Mouse (Mus musculus) induced T-regulatory cell, adult 2 months (primary cell): ENCODE measurements at regions not wholly inside any gene's neighbourhood (a gene's known extent, or its start where the extent isn't known, plus 50 kb on each side); places are given as distances from the start of the nearest gene placed in this dataset.
A peak's percentile ranks its signal among the peaks of the same experiment; 100 is the strongest.
"Not testable (repeated sequence)": the region's sequence is repeated elsewhere in the genome, so short reads cannot be mapped to it uniquely, and the experiment has no call there.

Source experiments
- DNase-seq: peaks from one replicate; pipeline ENCODE4 v3.0.0-alpha.2; 2012; ENCODE audit warnings: low read depth

GRCm38 (mm10) chr4:7921503-7921902, 317.3 kb downstream of the Car8 start:
- no peak for DNase-seq

DNA sequence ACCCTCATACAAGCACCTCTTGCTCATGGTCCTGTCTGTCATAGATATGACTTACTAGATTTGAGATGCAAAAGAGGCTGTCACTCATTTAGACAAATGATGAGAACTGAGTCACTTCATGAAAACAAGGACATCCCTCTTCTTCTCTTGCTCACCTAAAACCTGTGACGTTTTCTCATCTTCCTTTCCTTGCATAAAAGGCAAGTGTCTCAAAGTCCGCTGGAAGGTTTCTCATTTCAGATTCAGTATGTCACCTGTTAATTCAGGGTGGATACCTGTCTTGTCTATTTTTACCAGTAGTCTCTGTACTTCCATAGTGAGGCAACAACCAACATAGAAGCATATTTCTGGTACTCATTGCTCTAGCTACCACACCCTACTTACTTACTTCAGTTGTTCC, 325.6 kb downstream of the Car8 start:
- DNase-seq = peak; percentile 45

GRCm38 (mm10) chr4:7912675-7913074, 326.2 kb downstream of the Car8 start:
- peak; percentile 65 for DNase-seq

- no peak for DNase-seq
Measured at GRCm38 (mm10) chr4:7903130-7903529, 335.7 kb downstream of the Car8 start.

DNA sequence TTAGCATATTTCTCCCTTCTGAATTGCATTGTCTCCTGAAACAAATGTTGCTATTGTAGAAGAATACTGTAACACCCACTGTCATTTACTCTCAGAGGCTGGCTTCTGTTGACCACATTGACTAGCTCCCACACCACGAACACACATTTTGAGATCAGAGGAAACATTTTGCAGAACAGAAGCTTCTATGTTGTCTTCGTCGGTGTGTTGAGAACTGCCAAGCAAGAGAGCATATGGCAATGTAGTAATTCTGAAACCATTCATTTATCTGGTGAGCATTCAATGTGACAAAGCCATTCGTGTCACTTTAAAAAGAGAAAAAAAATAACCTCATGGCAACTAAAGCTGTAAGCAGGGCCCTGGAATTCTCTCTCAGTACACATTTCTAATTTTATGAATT, 343.9 kb downstream of the Car8 start:
- peak; percentile 14 for DNase-seq

GRCm38 (mm10) chr4:7891128-7891527, 347.7 kb downstream of the Car8 start:
- peak; percentile 42 for DNase-seq

DNA sequence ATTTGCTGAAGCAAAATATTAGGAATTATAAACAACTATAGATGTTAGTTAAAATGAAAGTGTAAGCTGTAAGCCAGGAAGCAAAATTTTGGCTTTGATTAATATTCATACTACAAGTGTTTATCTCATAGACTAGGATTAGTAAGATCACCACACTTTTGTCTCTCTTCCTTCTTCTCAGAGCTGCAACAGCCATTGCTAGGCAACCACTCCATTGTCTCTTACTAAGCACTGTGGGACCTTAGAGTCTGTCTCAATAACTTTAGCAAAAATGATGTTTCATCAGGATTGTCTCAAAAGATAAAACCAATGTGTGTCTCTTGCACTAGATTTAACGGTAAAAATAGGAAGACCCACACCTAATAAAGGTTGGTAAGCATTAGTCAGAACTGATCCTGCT, 384.3 kb downstream of the Car8 start:
- DNase-seq = no peak

GRCm38 (mm10) chr4:7853121-7853782, 385.6 kb downstream of the Car8 start:
- peak; percentile 70 for DNase-seq

DNA sequence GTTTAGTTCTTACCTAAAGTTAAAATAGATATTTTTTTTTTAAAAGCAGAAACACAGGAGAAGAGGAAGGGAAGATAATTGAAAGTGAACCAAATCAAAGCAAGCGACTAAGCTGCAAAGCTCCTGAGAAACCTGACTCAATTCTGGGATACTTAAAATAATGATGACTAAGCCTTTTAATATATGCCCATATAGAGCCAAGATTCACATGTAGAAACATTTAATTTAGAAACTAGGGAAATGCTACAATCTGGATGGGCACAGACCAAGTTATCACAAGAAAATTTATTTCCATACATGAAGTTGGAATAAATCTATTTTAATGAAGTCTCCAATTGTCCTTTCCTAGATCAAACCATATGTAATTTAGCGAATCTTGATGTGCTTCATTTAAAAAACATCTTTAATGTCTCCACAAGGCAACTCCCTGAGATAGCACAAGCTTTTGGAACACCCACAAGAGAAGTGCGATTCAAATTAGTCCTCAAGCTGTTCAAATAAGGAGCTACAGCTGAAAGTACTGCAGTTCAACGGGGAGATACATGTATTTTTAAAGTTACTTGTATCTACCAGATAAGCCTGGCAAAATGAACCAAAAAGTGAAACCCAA, 386.7 kb downstream of the Car8 start:
- no peak for DNase-seq

DNA sequence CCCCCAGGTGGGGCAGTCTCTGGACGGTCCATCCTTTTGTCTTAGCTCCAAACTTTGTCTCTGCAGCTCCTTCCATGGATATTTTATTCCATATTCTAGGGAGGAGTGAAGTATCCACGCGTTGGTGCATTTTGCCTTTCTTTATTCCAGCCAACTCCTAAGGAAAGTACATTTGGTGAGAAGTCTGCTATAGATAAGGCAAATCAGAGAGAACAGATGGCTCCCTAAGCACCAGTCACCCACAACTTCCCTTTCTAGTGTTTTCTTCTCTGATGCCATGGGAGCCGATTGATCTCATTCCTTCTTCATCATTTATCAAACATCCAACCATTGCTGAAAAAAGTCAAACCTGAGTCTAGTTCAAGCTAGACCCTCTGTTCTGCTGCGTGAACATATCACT, 391.4 kb downstream of the Car8 start:
- no peak for DNase-seq

DNA sequence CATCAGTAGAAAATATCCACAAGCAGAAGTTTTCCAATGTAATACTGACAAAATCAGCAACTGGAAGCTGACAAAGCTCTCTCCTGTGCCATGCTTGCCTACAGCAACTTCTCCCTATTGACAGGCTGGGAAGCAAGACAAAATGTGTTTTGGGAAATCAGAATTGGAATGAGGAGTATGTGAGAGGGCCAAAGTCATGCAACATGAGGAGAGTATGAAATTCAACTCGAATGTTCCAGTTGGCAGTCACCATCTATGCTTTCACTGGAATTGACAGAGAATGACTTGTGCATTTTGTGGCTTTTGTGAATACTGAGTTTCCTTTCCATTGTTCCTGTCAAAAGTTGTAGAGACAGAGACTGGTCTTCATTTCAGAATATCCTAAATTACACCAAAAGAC, 409.7 kb downstream of the Car8 start:
- no peak for DNase-seq

- DNase-seq = no peak
Measured at GRCm38 (mm10) chr4:7819847-7820246, 419.0 kb downstream of the Car8 start.

GRCm38 (mm10) chr4:7777761-7778160, 461.1 kb downstream of the Car8 start:
- DNase-seq = not testable (repeated sequence)

DNA sequence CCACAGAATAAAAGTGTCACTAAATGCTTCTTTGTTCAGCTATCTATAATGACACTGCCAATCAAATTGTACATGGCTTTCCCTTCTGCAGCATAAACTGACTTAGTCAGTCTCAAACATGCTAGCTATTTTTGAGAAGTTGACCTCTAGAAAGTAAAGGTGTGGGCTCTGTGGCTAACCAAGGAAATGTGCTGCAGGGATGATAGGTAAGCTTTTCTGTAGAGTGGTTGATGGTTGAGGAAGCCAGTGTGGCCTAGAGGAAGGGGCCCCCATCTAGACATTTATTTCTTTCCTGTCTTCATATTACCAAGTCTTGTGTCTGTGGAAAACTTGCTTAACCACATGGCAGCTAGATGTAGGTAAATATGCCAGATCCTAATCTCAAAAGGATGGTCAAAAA, 483.4 kb downstream of the Car8 start:
- peak; percentile 21 for DNase-seq

GRCm38 (mm10) chr4:7753931-7754330, 484.9 kb downstream of the Car8 start:
- no peak for DNase-seq

DNA sequence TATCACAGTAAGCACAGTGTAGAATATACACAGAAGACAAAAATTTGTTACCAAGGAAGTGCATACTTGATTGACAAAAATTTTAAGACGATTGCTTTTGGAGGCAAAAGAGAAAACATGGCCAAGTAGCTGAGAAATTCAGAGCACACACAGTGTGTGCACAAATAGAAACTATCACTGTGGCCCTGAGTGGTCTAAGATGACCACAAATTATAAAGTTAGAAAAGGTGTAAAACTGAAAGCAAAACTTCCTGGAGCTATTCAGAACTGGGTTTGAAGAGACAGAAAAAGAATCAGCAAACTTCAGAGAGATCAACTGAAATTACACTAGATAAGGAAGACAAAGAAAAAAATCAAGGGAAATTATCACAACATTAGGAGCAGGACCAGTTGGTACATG, 487.6 kb downstream of the Car8 start:
- DNase-seq = peak; percentile 26

GRCm38 (mm10) chr4:7722893-7723292, 515.9 kb downstream of the Car8 start:
- no peak for DNase-seq

DNA sequence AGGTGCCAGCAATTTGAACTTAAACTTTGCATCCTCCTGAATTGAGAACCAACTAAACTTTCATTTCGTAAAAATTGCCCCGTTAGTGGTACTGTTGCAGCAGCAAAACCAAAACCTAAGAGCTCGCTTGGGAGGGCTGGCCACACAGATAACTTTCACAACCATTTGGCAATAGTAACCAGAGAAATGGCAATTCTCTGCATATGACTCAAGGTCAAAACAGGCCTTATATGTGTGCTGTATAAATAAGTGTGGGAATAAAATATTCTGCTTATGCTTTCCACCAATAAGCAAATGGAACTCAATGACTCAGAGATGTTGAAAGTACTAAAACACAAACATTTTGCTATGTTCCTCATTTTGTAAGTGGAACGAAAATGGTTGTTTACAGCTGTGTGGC, 550.3 kb downstream of the Car8 start:
- DNase-seq = no peak

DNA sequence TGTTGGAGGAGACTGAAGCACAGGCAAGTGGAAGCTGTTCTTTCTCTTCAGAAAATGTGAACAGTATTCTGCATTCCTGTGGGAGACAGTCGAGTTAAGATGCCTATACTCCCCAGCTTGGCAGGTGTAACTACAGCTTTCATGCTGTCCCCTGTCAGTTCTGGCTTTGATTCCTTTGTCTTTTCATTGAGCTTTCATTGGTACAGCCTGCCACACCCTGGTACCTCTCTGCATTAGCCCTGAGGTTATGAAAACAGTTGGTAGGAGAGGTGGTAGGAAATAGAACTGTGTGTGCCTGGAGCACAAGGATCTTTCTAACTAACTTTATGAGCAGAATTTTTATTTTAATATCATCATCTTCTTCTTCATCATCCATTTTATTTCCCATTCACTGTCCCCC, 551.6 kb downstream of the Car8 start:
- peak; percentile 23 for DNase-seq

DNA sequence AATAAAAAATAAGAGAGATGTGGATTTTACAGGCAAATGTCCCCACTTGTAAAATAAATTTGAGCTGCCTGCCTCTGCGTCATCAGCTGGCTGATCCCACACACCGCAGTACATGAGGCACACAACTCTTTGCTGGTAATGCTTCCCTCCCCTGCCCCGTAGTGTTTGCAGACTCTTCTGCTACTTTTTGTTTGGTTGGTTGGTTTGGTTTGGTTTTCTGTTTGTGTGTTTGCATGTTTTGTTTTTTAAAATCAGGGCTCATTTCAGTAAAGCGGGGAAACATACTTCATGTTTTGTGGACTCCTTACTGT, 568.1 kb downstream of the Car8 start:
- DNase-seq = no peak

GRCm38 (mm10) chr4:7669992-7670794, 568.6 kb downstream of the Car8 start:
- DNase-seq = no peak

GRCm38 (mm10) chr4:7666935-7667594, 571.8 kb downstream of the Car8 start:
- no peak for DNase-seq
